Mouse (Mus musculus) MEL-GATA-1-ER (cell line): ENCODE results near the gene Gm11146.

Source experiments
- DNase-seq: peaks from one replicate; pipeline ENCODE4 v3.0.0-alpha.2; 2012; ENCODE audit warnings: low read depth; ENCODE audit errors: extremely low read depth

Gene Gm11146

GRCm38 (mm10) chr16:77601994-77602393, at the start of gene Gm11146:
Gene Gm11146 (minus strand): TSS chr16:77602094.
- DNase-seq = no peak

GRCm38 (mm10) chr16:77650596-77650995, 48.7 kb upstream of the Gm11146 start:
- no peak for DNase-seq

DNA sequence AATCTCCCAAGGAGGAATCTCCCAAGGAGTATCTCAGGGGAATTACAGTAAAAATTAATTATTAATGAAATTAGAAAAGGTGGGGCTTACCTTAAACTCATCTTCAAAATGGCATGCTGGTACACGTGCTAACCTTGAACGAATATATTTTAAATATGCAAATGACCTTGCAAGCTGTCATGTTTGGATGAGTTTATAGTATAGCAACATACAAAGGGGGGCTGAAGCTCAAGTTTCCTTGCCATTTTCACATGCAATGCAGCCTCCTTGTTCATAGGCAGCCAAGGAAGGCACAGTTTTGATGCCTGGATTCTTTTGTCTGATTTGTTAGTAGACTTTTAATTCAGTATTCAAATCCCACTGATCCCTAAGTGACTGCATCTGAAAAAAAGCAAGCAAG, 47.1 kb upstream of the Gm11146 start:
- DNase-seq = no peak

DNA sequence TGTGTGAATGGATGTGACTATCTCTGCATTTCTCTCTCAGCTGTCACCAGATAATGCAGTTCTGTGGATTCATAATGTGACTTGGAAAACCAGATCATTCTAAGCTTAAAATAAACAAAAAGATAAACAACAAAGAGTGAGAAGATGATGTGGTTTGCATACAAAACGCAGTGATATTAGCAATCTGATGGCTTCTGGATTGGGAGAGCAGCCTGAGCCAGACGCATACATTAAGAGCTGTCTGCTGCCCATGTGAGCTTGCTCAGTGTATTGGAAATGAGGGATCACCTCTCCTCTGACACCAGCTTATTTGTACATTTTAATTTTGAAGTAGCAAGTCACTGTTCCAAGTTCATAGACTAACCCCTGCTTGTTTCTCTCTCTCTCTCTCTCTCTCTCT, 46.3 kb upstream of the Gm11146 start:
- no peak for DNase-seq

DNA sequence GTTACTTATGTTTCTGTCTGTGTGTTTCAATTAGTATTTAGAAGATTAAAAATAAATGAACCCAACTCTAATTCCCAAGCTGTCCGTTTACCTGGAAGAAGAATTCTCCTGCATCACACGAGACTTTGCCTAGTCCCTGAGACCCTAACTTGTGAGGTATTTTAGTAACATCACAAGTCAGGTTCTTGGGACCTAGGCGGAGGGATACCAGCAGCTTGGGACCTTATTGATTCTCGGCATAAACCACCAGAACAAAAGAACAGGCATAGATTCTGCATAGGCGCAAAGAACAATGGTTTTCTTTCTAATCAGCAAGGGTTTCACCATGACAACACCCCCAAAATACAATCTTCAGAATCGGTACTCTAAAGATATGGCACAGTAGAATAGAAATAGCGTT, 44.3 kb upstream of the Gm11146 start:
- DNase-seq = no peak

DNA sequence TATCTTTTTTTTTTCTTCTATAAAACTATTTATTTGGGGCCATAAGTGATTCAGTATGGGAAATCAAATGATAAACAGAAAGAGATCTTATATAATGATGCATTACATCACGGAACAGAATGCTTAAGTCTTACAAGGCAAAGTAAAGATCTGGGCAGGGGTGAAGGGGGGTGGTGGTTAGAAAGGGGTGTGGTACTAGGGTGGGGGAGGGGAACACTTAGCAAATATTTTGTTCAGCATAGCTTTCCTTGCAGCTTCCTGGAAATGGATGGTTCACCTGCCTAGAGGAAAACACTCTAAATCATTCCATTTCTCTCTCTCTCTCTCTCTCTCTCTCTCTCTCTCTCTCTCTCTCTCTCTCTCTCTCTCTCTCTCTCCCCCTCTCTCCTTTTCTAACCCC, 43.1 kb upstream of the Gm11146 start:
- no peak for DNase-seq

- DNase-seq = no peak
Observed at GRCm38 (mm10) chr16:77643871-77644720, 42.2 kb upstream of the Gm11146 start.

DNA sequence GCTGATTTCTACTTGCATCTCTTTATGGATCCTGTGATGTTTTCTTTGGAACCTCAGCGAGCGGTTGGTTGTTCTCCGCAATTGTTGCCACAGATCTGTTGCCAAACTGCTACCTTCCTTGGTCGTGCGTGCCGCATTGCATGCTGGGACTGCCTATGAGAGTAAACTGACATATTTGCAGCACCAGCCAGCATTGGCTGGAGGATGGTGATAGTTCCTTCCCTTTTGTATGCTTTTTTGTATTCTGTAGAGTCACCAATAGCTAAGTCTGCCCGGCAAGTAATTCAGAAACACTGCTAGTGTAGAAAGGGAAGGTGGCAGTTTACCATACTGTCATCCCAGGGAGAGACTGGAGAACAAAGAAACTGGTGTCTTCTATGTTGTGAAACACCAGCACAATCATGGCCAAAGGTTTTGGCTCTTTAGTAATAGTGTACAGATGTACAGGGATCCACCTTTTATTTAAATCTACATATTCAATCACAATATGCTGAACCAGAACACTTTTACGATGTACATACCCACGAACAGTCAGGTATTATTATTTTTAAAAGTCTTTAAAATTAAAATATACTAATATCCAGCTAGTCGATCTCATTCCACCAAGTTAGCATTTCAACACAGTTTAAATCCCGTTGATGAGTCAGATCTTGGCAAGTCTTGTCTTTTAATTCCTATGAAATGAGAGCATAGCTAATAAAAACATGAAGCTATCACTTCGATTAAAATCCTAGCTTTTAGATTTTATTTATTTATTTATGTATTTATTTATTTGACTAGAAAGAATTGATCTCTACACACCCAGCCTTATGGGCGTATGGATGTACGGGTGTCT, 41.4 kb upstream of the Gm11146 start:
- no peak for DNase-seq

DNA sequence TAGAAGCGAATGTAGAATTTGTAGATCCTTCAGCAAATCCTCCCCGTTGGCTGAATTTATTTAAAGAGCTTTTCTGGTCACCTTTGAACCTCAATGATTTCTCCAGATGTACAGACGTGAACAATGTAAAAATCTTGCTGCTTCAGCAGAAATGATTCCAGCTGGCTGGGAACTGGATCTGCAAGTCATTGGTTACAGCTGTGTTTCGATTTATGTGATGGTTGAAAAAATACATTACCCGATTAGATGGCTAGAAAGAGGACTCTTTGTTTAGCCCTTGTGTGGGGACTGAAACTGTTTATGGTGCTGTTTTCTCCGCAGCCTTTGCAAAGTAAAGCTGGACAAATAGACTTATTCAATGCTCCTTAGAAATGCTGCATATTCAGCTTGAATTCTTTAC, 34.6 kb upstream of the Gm11146 start:
- no peak for DNase-seq

DNA sequence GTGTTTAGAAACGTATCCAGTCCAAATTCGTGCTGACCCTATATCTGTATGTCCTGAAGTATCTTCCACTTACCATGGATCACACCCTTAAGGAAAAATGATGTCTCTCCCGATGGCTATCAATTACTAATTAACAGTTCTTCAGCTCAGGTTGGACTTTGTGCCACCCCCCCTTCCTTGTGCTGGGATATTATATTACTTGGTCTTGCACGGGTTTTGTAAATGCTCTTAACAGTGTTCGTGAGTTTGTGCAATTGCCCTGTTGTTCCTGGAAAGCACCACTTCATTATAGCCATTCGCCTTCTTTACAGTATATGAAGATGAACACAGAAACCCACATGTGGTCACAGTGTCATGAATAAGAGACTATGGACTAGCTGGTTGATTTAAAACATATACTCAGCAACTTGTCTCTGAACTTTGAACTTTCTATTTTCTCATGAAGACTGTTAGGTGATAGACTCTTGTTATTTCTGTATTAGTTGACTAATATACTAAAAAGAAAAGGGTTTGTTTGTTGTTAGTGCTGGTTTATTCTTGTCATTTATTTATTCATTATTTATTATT, 30.5 kb upstream of the Gm11146 start:
- DNase-seq = no peak

GRCm38 (mm10) chr16:77622681-77623080, 20.8 kb upstream of the Gm11146 start:
- DNase-seq = no peak

- no peak for DNase-seq
Observed at GRCm38 (mm10) chr16:77602581-77602980, 687 bp upstream of the Gm11146 start.

GRCm38 (mm10) chr16:77598787-77599186, 3.1 kb downstream of the Gm11146 start:
- DNase-seq = no peak

- no peak for DNase-seq
Observed at GRCm38 (mm10) chr16:77596556-77596955, 5.3 kb downstream of the Gm11146 start.

DNA sequence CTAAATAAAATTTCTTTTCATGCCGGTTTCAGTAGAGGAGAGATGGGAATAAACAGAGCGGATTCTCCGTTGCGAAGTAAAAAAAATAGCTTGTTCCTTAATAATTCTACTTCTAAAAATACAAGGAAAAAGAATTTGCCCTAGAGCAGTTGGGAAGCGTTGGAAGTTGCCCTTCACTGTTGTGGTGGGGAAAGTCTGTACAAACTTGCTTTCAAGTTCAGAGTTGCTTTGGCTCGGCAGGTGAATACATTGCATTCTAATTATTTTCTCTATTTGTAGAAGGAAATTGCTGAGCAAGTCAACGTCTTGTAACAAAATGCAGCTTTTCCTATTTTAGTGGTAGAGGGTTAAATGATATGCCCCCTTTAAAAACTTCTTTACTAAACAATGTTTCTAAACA, 6.2 kb downstream of the Gm11146 start:
- no peak for DNase-seq

GRCm38 (mm10) chr16:77594553-77594952, 7.3 kb downstream of the Gm11146 start:
- DNase-seq = no peak

GRCm38 (mm10) chr16:77593828-77594421, 8.0 kb downstream of the Gm11146 start:
- no peak for DNase-seq

DNA sequence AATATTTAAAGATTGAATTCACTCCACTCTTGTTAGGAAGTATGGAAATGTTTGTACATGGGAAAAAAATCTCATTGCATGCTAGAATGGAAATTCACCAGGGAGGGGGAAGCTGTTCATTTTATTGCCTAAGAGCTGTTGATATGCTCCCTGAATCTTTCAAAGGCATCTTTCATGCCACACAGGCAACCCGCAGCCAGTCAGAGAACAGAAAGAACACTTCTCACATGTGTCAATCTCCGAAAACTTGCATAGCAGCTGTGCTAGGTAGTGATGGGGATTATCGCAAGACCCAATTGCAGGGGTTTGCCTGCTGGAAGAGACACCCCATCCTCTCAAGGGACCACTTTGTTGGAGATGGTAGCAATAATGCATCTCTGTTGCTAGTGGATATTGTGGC, 8.9 kb downstream of the Gm11146 start:
- DNase-seq = no peak

GRCm38 (mm10) chr16:77573036-77573435, 28.9 kb downstream of the Gm11146 start:
- DNase-seq = no peak

- DNase-seq = no peak
Observed at GRCm38 (mm10) chr16:77569457-77569856, 32.4 kb downstream of the Gm11146 start.

DNA sequence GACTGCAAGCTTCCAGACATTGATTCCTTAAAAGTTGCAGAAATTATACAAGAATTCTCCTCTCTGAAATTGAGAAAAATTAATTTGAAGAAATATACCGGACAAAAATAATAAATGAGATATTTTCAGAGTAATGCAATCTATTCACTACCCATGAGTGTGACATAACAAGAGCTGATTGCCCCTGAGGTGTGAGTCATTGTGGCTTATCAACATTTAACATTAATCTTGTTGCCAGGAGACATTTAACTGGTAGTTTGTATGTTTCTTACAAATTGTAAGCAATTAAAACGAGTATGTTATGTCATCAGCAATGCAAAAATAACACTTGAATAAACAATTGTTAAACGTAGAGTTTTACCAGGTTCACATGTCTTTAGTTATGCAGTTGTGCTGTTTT, 33.5 kb downstream of the Gm11146 start:
- DNase-seq = no peak

- no peak for DNase-seq
Observed at GRCm38 (mm10) chr16:77562852-77563251, 39.0 kb downstream of the Gm11146 start.
